Mouse (Mus musculus): Measurements from ENCODE around the gene Rab13.

- TF ChIP-seq POLR2A (IDR thresholded peaks at IDR 0.05; ENCODE audit: low read depth, low read length), result no peak
- no peak for TF ChIP-seq CTCF (IDR thresholded peaks at IDR 0.05; ENCODE audit: extremely low read depth, insufficient read length, insufficient replicate concordance, low read depth, low read length)
These were observed 3.5 kb upstream of the Rab13 start for GRCm38 (mm10) chr3:90209908-90210566.

All from small intestine, adult 2 months (tissue).